Mouse (Mus musculus): Measurements from ENCODE around the gene Rpl10. TPM values are rescaled to one million over a fixed set of nuclear protein-coding genes. Genes with fewer than 3 reads are reported as not detected.
A peak's percentile ranks its signal among the peaks of the same experiment; 100 is the strongest.

Rpl10 gene
- polyA plus RNA-seq, 1 experiment from 2014 or later = 800 TPM

DNA sequence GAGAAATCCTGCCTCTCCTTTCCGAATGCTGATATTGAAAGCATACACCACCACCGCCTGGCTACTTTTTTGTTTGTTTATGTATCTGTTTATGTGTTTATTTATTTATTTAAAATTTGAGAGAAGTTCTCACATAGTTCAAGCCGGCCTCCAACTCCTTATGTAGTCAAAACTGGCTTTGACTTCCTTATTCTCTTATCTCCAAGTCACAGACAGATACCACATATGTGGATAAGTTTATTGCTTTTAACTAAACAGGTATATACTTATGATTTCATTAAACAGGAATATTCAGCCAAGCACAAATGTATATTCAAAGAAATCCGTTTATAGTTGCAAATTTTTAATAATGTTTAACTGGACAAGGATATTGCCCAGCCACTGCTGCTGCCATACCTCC is 22.8 kb downstream of the Rpl10 start:
- no peak for DNase-seq (ENCODE audit: extremely low spot score, low spot score)
- Histone ChIP-seq H3K36me3 (replicated peaks) (peaks cover 25% of the 10 kb centered on the region), H3K27ac (no peak overlapping the region), H3K4me1 (peaks cover 9% of the 10 kb centered on the region), H3K4me3 (no peak overlapping the region), H3K9me3 (no peaks in the 10 kb centered on the region), H3K27me3 (ENCODE audit: poor library complexity, severe bottlenecking) (no peaks in the 10 kb centered on the region)
- WGBS = 79% methylated on average over 4 of the region's 4 CpGs

DNA sequence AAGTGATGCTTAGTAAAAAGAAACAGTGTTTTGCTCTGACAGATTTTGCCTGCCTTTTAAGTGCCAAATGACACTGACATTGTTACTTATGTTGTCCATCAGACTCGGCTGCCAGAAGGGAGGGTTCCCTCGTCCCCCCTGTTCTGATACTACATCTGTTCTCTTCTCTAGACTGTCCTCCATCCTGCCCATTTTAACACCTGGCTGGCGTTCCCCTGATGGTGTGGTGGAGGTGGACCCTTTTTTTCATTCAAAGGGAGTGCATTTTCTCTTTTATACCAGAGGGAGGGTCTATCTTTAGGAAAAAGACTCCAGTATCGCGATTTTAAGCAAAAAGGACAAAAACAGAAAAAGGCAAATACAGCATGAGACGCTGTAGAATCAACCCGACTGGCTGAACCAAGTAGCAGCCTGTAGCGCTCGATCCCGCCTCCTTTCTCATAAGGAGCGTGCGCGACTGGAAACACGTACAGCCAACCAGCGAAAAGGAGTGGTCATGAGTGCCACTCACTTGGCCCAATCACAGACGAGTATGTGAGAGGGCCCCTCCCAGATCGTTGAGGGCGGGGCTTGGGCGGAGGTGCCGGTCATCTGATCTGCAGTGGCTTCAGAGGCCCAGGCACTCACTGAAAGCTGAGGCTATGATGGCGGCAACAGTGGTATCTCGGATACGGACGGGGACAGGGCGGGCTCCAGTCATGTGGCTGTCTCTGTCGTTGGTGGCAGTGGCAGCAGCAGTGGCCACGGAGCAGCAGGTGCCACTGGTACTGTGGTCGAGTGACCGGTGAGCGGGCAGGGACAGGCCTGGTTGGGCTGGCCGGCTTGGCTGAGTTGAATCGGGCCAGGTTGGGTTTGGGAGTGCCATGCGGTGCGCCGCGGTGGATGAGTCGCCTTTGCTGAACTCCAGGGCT is 26.2 kb downstream of the Rpl10 start, which contains the start of gene Atp6ap1:
Gene Atp6ap1, plus strand, starts transcription at position 560 of the 911 bp plus-strand sequence.
- peak within 1 kb of the TSS; percentile 88 for H3K27ac ChIP-seq
- peak within 1 kb of the TSS; percentile 72 for H3K4me3 ChIP-seq
- peaks cover 32% of the 10 kb centered on the region for H3K36me3 ChIP-seq (replicated peaks)
- H3K9me3 ChIP-seq = no peaks in the 10 kb centered on the region
- H3K27me3 ChIP-seq (ENCODE audit: poor library complexity, severe bottlenecking) = no peaks in the 10 kb centered on the region
- WGBS = 20% methylated on average over 37 of the region's 37 CpGs
- peak; percentile 87 for DNase-seq (ENCODE audit: extremely low spot score, low spot score)
- peaks cover 9% of the 10 kb centered on the region for H3K4me1 ChIP-seq

DNA sequence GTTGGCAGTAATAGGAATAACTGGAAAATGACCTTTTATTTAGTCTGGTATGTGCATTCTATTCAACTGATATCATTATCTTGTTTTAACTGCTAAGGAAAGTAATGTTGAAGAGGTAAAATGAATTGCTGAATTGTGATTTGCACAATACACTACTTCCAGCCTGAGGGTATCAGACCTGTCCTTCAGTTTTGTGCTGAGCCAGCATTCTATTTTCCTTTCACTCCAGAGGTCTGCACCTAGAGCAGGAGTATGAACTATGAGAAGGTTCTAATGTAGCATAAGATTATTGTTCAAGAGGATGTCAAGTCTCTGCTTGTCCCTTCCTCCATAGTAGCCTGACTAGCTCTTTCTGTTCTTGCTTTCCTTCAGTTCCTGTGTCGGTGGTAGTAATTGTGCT is 27.7 kb downstream of the Rpl10 start:
- no peaks in the 10 kb centered on the region for H3K27me3 ChIP-seq (ENCODE audit: poor library complexity, severe bottlenecking)
- DNase-seq (ENCODE audit: extremely low spot score, low spot score) = no peak
- 100% methylated on average over 1 of the region's 1 CpGs for WGBS
- no peak overlapping the region for H3K4me3 ChIP-seq
- no peaks in the 10 kb centered on the region for H3K9me3 ChIP-seq
- H3K4me1 ChIP-seq = peaks cover 9% of the 10 kb centered on the region
- no peak overlapping the region for H3K27ac ChIP-seq
- peaks cover 48% of the 10 kb centered on the region for H3K36me3 ChIP-seq (replicated peaks)

DNA sequence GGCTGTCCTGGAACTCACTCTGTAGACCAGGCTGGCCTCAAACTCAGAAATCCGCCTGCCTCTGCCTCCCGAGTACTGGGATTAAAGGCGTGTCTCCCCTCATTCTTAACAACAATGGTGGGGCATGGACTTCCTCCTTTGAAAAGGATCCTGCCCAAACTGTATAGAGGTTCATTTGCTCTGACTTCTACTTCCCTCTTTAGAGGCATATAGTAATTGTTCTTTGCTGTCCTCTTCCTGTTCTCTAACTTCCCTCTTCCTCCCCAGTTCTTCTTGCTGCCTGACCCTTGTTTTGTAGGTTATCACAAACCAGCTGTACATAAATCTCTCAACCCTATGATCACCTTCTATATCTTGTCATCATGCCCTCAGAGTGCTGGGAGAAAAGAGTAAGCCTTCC is 29.1 kb downstream of the Rpl10 start:
- no peak overlapping the region for H3K27ac ChIP-seq
- no peaks in the 10 kb centered on the region for H3K9me3 ChIP-seq
- H3K36me3 ChIP-seq (replicated peaks) = peaks cover 56% of the 10 kb centered on the region
- WGBS = 92% methylated on average over 3 of the region's 3 CpGs
- H3K4me1 ChIP-seq = peaks cover 15% of the 10 kb centered on the region
- no peak for DNase-seq (ENCODE audit: extremely low spot score, low spot score)
- H3K27me3 ChIP-seq (ENCODE audit: poor library complexity, severe bottlenecking) = no peaks in the 10 kb centered on the region
- no peak overlapping the region for H3K4me3 ChIP-seq

DNA sequence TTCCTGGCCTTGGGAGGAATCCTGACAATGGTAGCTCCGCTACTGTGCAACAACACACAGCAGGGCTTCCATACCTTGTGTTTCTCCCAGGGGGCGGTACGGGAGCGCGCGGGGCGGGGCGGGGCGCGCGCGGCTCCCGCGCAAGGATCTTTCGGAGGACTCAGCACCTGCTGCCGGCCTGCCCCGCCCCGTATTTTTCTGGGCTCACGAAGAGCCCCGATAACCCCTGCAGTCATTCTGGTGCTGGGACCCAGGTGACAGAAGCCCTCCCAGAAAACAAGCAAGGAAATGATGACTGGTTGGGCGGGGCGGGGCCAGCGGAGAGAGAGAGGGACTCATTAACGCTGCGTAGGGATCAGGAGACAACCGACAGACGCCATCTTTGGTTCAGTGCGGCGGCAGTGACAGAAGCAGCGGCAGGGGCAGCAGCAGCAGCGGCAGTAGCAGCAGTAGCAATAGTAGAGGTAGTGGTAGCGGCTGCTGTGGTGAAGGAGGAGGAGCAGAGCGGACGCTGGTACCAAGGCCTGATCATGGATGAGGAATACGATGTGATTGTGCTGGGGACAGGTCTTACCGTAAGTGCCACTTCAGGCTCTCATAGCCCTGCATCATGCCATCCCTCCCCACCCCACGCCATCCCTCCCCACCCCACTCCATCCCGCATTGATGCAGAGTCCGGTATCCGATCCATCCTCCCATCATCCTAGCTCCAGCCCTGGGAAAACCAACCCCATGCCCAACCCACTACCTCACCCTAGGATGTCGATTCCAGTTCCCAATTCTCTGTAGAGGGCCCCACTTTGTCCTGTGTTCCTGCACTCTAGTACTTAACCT is 34.5 kb downstream of the Rpl10 start, which contains the start of gene Gdi1:
Gene Gdi1, plus strand, starts transcription at position 132 of the 834 bp plus-strand sequence.
- peak within 1 kb of the TSS; percentile 66 for H3K4me3 ChIP-seq
- peak; percentile 72 for DNase-seq (ENCODE audit: extremely low spot score, low spot score)
- peaks cover 77% of the 10 kb centered on the region for H3K36me3 ChIP-seq (replicated peaks)
- peak within 1 kb of the TSS; percentile 94 for H3K27ac ChIP-seq
- no peaks in the 10 kb centered on the region for H3K9me3 ChIP-seq
- no peaks in the 10 kb centered on the region for H3K27me3 ChIP-seq (ENCODE audit: poor library complexity, severe bottlenecking)
- peaks cover 17% of the 10 kb centered on the region for H3K4me1 ChIP-seq
- WGBS = 19% methylated on average over 41 of the region's 41 CpGs

DNA sequence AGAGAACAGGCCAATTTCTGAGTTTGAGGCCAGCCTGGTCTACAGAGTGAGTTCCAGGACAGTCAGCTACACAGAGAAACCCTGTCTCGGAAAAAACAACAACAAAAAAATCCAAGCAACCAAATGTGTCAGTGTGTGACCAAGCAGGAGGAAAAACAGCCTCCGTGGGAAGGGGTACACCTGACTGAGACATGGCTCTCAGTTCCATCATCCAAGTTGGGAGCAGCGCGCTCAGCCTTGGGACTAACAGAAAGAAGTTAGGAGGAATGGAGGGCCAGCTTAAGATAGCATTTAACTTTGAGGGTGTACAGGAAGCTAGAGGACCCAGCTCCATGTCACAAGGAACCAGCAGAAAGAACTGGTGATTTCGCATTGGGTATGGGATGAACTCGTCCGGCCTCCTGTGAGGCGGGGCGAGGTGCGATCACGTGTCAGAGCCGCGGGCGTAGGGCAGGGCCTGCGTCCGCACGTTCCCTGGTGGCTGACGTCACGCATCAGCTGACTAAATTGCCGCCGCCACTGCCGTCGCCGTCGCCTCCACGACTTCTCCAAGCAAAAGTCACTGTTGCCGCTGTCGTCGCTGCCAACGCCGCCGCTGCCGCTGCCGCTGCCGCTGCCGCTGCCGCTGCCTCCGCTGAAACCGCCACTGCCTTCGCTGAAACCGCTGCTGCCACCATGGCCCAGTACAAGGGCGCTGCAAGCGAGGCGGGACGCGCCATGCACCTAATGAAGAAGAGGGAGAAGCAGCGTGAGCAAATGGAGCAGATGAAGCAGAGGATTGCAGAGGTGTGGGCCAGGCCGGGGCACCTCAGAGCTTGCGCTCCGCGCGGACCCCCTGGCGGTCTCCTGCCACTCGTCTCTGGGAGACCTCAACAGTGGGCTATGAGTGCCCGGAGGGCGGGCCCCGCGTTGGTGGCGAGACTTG is 42.2 kb downstream of the Rpl10 start, which contains the start of gene Fam50a:
Gene Fam50a, plus strand, starts transcription at position 494 of the 925 bp plus-strand sequence.
- DNase-seq (ENCODE audit: extremely low spot score, low spot score) = peak; percentile 79
- peak within 1 kb of the TSS; percentile 70 for H3K4me3 ChIP-seq
- 27% methylated on average over 59 of the region's 59 CpGs for WGBS
- H3K4me1 ChIP-seq = peaks cover 10% of the 10 kb centered on the region
- peak within 1 kb of the TSS; percentile 87 for H3K27ac ChIP-seq
- peaks cover 63% of the 10 kb centered on the region for H3K36me3 ChIP-seq (replicated peaks)
- H3K27me3 ChIP-seq (ENCODE audit: poor library complexity, severe bottlenecking) = no peaks in the 10 kb centered on the region
- H3K9me3 ChIP-seq = no peaks in the 10 kb centered on the region

Small RNA genes within 50 kb of the gene (microRNA-seq; reads per million reads assigned to microRNA genes)
- not detected for gene Mir7091
- 0.90 reads per million for gene Mir7092

Other genes starting within 250 kb of the Rpl10 start
- 56.6 and 63.3 TPM in 2 replicates for gene Irak1, start 246.9 kb upstream of the Rpl10 start, polyA plus RNA-seq (2016; fragmentation: Nextera tagmentation; extraction: Ambion mirVana)
- not detected in 2 replicates for gene Opn1mw, start 143.3 kb upstream of the Rpl10 start, polyA plus RNA-seq (2016; fragmentation: Nextera tagmentation; extraction: Ambion mirVana)
- gene Mecp2, start 135.4 kb upstream of the Rpl10 start, polyA plus RNA-seq (2016; fragmentation: Nextera tagmentation; extraction: Ambion mirVana) = 13.7 and 14.4 TPM in 2 replicates
- gene Tex28, start 103.0 kb upstream of the Rpl10 start, polyA plus RNA-seq (2016; fragmentation: Nextera tagmentation; extraction: Ambion mirVana) = not detected in 2 replicates
- not detected in 2 replicates for gene Tktl1, start 93.6 kb upstream of the Rpl10 start, polyA plus RNA-seq (2016; fragmentation: Nextera tagmentation; extraction: Ambion mirVana)
- 265 and 269 TPM in 2 replicates for gene Flna, start 21.0 kb upstream of the Rpl10 start, polyA plus RNA-seq (2016; fragmentation: Nextera tagmentation; extraction: Ambion mirVana)
- gene Emd, start 16.1 kb upstream of the Rpl10 start, polyA plus RNA-seq (2016; fragmentation: Nextera tagmentation; extraction: Ambion mirVana) = 22.2 and 25.7 TPM in 2 replicates
- 66.3 and 75.8 TPM in 2 replicates for gene Taz, start 11.1 kb downstream of the Rpl10 start, polyA plus RNA-seq (2016; fragmentation: Nextera tagmentation; extraction: Ambion mirVana)
- 4.5 and 5.1 TPM in 2 replicates for gene Dnase1l1, start 11.5 kb downstream of the Rpl10 start, polyA plus RNA-seq (2016; fragmentation: Nextera tagmentation; extraction: Ambion mirVana)
- gene Atp6ap1, start 26.3 kb downstream of the Rpl10 start, polyA plus RNA-seq (2016; fragmentation: Nextera tagmentation; extraction: Ambion mirVana) = 82.6 and 84.6 TPM in 2 replicates
- gene Gdi1, start 34.2 kb downstream of the Rpl10 start, polyA plus RNA-seq (2016; fragmentation: Nextera tagmentation; extraction: Ambion mirVana) = 239 and 242 TPM in 2 replicates
- 63.4 and 67.3 TPM in 2 replicates for gene Fam50a, start 42.2 kb downstream of the Rpl10 start, polyA plus RNA-seq (2016; fragmentation: Nextera tagmentation; extraction: Ambion mirVana)
- gene Plxna3, start 58.3 kb downstream of the Rpl10 start, polyA plus RNA-seq (2016; fragmentation: Nextera tagmentation; extraction: Ambion mirVana) = 16.1 and 20.3 TPM in 2 replicates
- gene Lage3, start 82.8 kb downstream of the Rpl10 start, polyA plus RNA-seq (2016; fragmentation: Nextera tagmentation; extraction: Ambion mirVana) = 120 and 125 TPM in 2 replicates
- gene Ubl4a, start 102.4 kb downstream of the Rpl10 start, polyA plus RNA-seq (2016; fragmentation: Nextera tagmentation; extraction: Ambion mirVana) = 64.3 and 67.3 TPM in 2 replicates
- 10.6 and 12.5 TPM in 2 replicates for gene Slc10a3, start 102.5 kb downstream of the Rpl10 start, polyA plus RNA-seq (2016; fragmentation: Nextera tagmentation; extraction: Ambion mirVana)
- gene Fam3a, start 122.5 kb downstream of the Rpl10 start, polyA plus RNA-seq (2016; fragmentation: Nextera tagmentation; extraction: Ambion mirVana) = 22.8 and 23.7 TPM in 2 replicates
- gene Ikbkg, start 122.5 kb downstream of the Rpl10 start, polyA plus RNA-seq (2016; fragmentation: Nextera tagmentation; extraction: Ambion mirVana) = 18.9 and 20.9 TPM in 2 replicates
- gene G6pdx, start 158.4 kb downstream of the Rpl10 start, polyA plus RNA-seq (2016; fragmentation: Nextera tagmentation; extraction: Ambion mirVana) = 53.5 and 55.3 TPM in 2 replicates
- not detected in 2 replicates for gene Gm6880, start 210.6 kb downstream of the Rpl10 start, polyA plus RNA-seq (2016; fragmentation: Nextera tagmentation; extraction: Ambion mirVana)

Data from forebrain, embryonic 10.5 days (tissue).